In genomic region chr13:23710374-23711089, GRCm38 (mm10) we compare ENCODE assay signal across 8 mouse cellular contexts. TPM values are rescaled to one million over a fixed set of nuclear protein-coding genes. Genes with fewer than 3 reads are reported as not detected.
DNase-seq lines count a peak whose midpoint lies in the region; ATAC-seq and TF ChIP-seq lines count a peak whose summit lies in the region.

TSS of gene Hfe (minus strand) at chr13:23710854.

- peak within 1 kb of the TSS; percentile 70 for H3K4me3 ChIP-seq in heart, postnatal 0 days (ENCODE audit: low read depth, low read length)
- peak within 1 kb of the TSS; percentile 93 for H3K4me3 ChIP-seq in megakaryocyte, embryonic 14.5 days (replicated peaks)
- H3K4me3 ChIP-seq in small intestine, adult 2 months (ENCODE audit: low read depth, low read length) = peak within 1 kb of the TSS; percentile 73

- no peak for TF ChIP-seq CTCF in heart, postnatal 0 days (IDR thresholded peaks at IDR 0.05; ENCODE audit: low read depth)
- TF ChIP-seq CTCF in small intestine, adult 2 months (IDR thresholded peaks at IDR 0.05; ENCODE audit: extremely low read depth, insufficient read length, insufficient replicate concordance, low read depth, low read length) = no peak

- no peaks in the 10 kb centered on the region for H3K9me3 ChIP-seq in heart, postnatal 0 days (replicated peaks; ENCODE audit: control insufficient read depth, low read length)
- no peaks in the 10 kb centered on the region for H3K9me3 ChIP-seq in megakaryocyte, embryonic 14.5 days

- 0 out of 2 replicates have a peak, but pooled peaks have one; percentile 42 for TF ChIP-seq POLR2A in small intestine, adult 2 months (IDR thresholded peaks at IDR 0.05; ENCODE audit: low read depth, low read length)

- peak; percentile 59 for ATAC-seq in erythroid progenitor cell, adult 5-6 weeks (replicated peaks; ENCODE audit: low FRiP score, poor library complexity, severe bottlenecking)
- peak; percentile 58 for ATAC-seq in heart, postnatal 0 days (ENCODE audit: insufficient read depth, low read depth)

- H3K36me3 ChIP-seq in heart, postnatal 0 days (replicated peaks; ENCODE audit: control insufficient read depth, insufficient read depth, low read length) = no peaks in the 10 kb centered on the region
- H3K36me3 ChIP-seq in megakaryocyte, embryonic 14.5 days (replicated peaks; ENCODE audit: low read length) = no peaks in the 10 kb centered on the region
- no peaks in the 10 kb centered on the region for H3K36me3 ChIP-seq in small intestine, adult 2 months (ENCODE audit: control insufficient read depth, insufficient read depth, low read length)

- peak within 1 kb of the TSS; percentile 82 for H3K9ac ChIP-seq in heart, postnatal 0 days (replicated peaks; ENCODE audit: low read depth, low read length)

- DNase-seq in CD4-positive, CD25-positive, alpha-beta regulatory T cell, adult 2 months (ENCODE audit: low read depth, low spot score) = peak; percentile 82
- peak; percentile 58 for DNase-seq in ZHBTc4 (ENCODE audit: low read depth, low spot score)
- peak; percentile 70 for DNase-seq in heart, postnatal 0 days (ENCODE audit: low spot score)
- DNase-seq in kidney, postnatal 25 days = peak; percentile 60 to 78
- no peak for DNase-seq in layer of hippocampus, postnatal 25 days (ENCODE audit: extremely low spot score in 1 of 2, low spot score in 1 of 2)

- H3K4me2 ChIP-seq in heart, postnatal 0 days (ENCODE audit: low read depth, low read length) = peak within 1 kb of the TSS; percentile 91

- no peaks in the 10 kb centered on the region for H3K27me3 ChIP-seq in heart, postnatal 0 days (ENCODE audit: control insufficient read depth, insufficient read depth, low read length)
- H3K27me3 ChIP-seq in megakaryocyte, embryonic 14.5 days (replicated peaks) = peaks cover 48% of the 10 kb centered on the region
- H3K27me3 ChIP-seq in small intestine, adult 2 months (ENCODE audit: control insufficient read depth, insufficient read depth, low read length) = no peaks in the 10 kb centered on the region

- no peak for TF ChIP-seq EP300 in heart, postnatal 0 days (IDR thresholded peaks at IDR 0.05; ENCODE audit: low read depth)

- H3K27ac ChIP-seq in heart, postnatal 0 days (ENCODE audit: low read depth) = peak within 1 kb of the TSS; percentile 83
- H3K27ac ChIP-seq in small intestine, adult 2 months (ENCODE audit: insufficient read depth, low read depth, low read length) = peak within 1 kb of the TSS; percentile 61

- H3K4me1 ChIP-seq in heart, postnatal 0 days (ENCODE audit: control insufficient read depth, insufficient read depth) = peaks cover 4% of the 10 kb centered on the region; the same call in 1 of the 2 replicates
- H3K4me1 ChIP-seq in megakaryocyte, embryonic 14.5 days = peaks cover 37% of the 10 kb centered on the region
- H3K4me1 ChIP-seq in small intestine, adult 2 months (ENCODE audit: control insufficient read depth, insufficient read depth, insufficient read length, low read length) = no peaks in the 10 kb centered on the region; the same call in 1 of the 2 replicates

- 2% methylated on average over 17 of the region's 17 CpGs for WGBS in heart, postnatal 0 days
- WGBS in small intestine, adult 2 months = 2% methylated on average over 17 of the region's 17 CpGs

RNA-seq across cellular contexts. Expression of gene Hfe, which starts in this region (rescaled TPM):
- 7.5 and 14.1 TPM in 2 replicates for total RNA-seq in erythroid progenitor cell, adult 5-6 weeks (2015; ENCODE audit: low replicate concordance)
- 0.77 and 2.2 TPM in 2 replicates for total RNA-seq in erythroid progenitor cell, adult 5-6 weeks (2017; ENCODE audit: low replicate concordance)
- 21.4 and 25.9 TPM in 2 replicates for total RNA-seq in heart, postnatal 0 days (2014; rRNA removed; ENCODE audit: low replicate concordance)
- polyA plus RNA-seq in heart, postnatal 0 days (2015; fragmentation: Nextera tagmentation; extraction: Ambion mirVana) = 18.0 and 22.3 TPM in 2 replicates
- polyA plus RNA-seq in megakaryocyte, embryonic 14.5 days (2012; ENCODE audit: insufficient read depth, low replicate concordance) = 10.7 TPM in 1 of 2 replicates, not detected in the other
- polyA plus RNA-seq in small intestine, adult 2 months (2012; rRNA removed) = 3.5 and 7.7 TPM in 2 replicates
- total RNA-seq in layer of hippocampus, postnatal 25 days (2021) = 1 to 10 TPM; 3.5 to 3.6 TPM

Comparison
In these comparisons a context has a peak if more than half of its experiments do, and no peak if none do; other contexts are left out.
1. DNase-seq: peak in CD4-positive, CD25-positive, alpha-beta regulatory T cell, adult 2 months (single experiment), ZHBTc4 (single experiment), heart, postnatal 0 days (single experiment) and kidney, postnatal 25 days (2 of 2); none in layer of hippocampus, postnatal 25 days (0 of 2).
2. Peak in every context shown above with its lines, with median percentiles within 50 percentile points of each other: H3K4me3 ChIP-seq.